Mouse (Mus musculus): ENCODE results near the gene Stk4. TPM values are rescaled to one million over a fixed set of nuclear protein-coding genes. Genes with fewer than 3 reads are reported as not detected.

Gene Stk4
- total and polyA plus RNA-seq, 3 experiments, result 51.4 to 77.5 (median 64.4) TPM

DNA sequence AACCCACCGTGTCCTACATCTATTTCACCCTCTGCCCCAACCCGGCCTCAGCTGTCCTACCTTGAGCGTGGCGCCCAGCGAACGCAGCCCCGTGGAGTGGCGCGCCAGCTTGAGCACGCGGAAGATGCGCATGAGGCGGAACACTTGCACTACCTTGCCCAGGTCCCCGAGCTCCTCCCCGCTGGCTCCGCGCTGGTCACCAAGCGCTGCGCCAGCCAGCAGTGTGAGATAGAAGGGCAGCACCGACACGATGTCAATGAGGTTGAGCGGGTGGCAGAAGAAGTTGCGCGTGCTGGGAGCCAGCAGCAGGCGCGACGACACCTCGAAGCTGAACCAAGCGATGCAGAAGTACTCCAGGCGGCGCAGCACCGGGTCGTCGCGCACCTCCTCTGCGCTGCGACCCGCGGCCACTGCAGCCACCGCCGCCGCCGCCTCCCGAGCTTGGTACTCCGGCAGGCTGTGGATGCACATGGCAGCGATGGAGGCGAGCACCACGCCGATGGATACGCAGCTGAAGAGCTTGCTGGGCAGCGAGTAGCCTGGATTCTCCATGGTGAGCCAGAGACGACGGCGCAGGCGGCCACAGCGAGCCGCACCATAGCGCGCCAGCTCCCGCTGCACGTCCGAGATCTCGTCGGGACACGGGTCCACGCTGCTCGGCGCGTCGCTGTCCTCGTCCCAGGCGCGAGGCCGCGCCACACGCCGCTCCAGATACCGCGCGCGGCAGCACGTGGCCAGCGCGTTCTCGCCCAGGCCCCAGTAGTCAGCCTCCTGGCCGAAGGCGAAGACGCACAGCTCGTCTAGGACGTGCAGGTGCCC is 97.8 kb downstream of the Stk4 start:
- dilution Hi-C loops (cut with MboI; ENCODE audit: extremely low pct_ligation_motif_present, extremely low pct_unique_long_range_greater_than_20kb, low sequenced_read_pairs) (no loop called here), in situ Hi-C loops (cut with MboI; ENCODE audit: low pct_ligation_motif_present, low pct_unique_long_range_greater_than_20kb, low sequenced_read_pairs) (no loop called here)
- no peak overlapping the region for H3K4me2 ChIP-seq (ENCODE audit: insufficient read depth, low read depth, poor library complexity, severe bottlenecking)
- no peak overlapping the region for H3K9ac ChIP-seq (ENCODE audit: insufficient read depth, low read depth)
- H3K27ac ChIP-seq (ENCODE audit: insufficient read depth, low read depth), result no peak overlapping the region
- no peaks in the 10 kb centered on the region for H3K27me3 ChIP-seq (replicated peaks)
- H3K4me3 ChIP-seq (replicated peaks in 1 of 3; ENCODE audit: low read depth in 2 of 3, low read length in 2 of 3, poor library complexity in 1 of 3), result no peak overlapping the region
- H3K36me3 ChIP-seq (replicated peaks in 1 of 2; ENCODE audit: control insufficient read depth in 1 of 2, insufficient read depth in 1 of 2, low read length in 1 of 2), result peaks cover 0 to 1% of the 10 kb centered on the region in 2 experiments
- peaks cover 0 to 5% of the 10 kb centered on the region in 2 experiments; a peak in 1 of 4 replicates for H3K4me1 ChIP-seq (ENCODE audit: control insufficient read depth in 1 of 2, insufficient read depth in 2 of 2)
- H3K9me3 ChIP-seq (replicated peaks; ENCODE audit: low read length), result peaks cover 10% of the 10 kb centered on the region
- TF ChIP-seq E2F4 (IDR thresholded peaks at IDR 0.05; ENCODE audit: insufficient replicate concordance, low read depth, low read length), result no peak
- no peak for TF ChIP-seq ZC3H11A (IDR thresholded peaks at IDR 0.05; ENCODE audit: low read depth, low read length)
- TF ChIP-seq TBP (conservative IDR thresholded peaks at IDR 0.05; ENCODE audit: low read depth, low read length), result no peak
- TF ChIP-seq ZMIZ1 (IDR thresholded peaks at IDR 0.05; ENCODE audit: low read depth, low read length), result no peak
- no peak for TF ChIP-seq ZKSCAN1 (IDR thresholded peaks at IDR 0.05; ENCODE audit: borderline replicate concordance, low read depth, low read length)
- DNase-seq (ENCODE audit: extremely low read depth), result no peak
- H3K79me2 ChIP-seq (replicated peaks; ENCODE audit: control insufficient read depth, extremely low read depth, insufficient read depth, poor library complexity, severe bottlenecking), result no peaks in the 10 kb centered on the region

- Histone ChIP-seq H3K4me3 (replicated peaks in 1 of 3; ENCODE audit: low read depth in 2 of 3, low read length in 2 of 3, poor library complexity in 1 of 3) (no peak overlapping the region), H3K4me1 (ENCODE audit: control insufficient read depth in 1 of 2, insufficient read depth in 2 of 2) (peaks cover 0 to 5% of the 10 kb centered on the region in 2 experiments; a peak in 1 of 4 replicates), H3K27me3 (replicated peaks) (no peaks in the 10 kb centered on the region), H3K36me3 (replicated peaks in 1 of 2; ENCODE audit: control insufficient read depth in 1 of 2, insufficient read depth in 1 of 2, low read length in 1 of 2) (peaks cover 0 to 1% of the 10 kb centered on the region in 2 experiments), H3K9me3 (replicated peaks; ENCODE audit: low read length) (peaks cover 10% of the 10 kb centered on the region), H3K79me2 (replicated peaks; ENCODE audit: control insufficient read depth, extremely low read depth, insufficient read depth, poor library complexity, severe bottlenecking) (no peaks in the 10 kb centered on the region), H3K4me2 (ENCODE audit: insufficient read depth, low read depth, poor library complexity, severe bottlenecking) (no peak overlapping the region), H3K9ac (ENCODE audit: insufficient read depth, low read depth) (no peak overlapping the region), H3K27ac (ENCODE audit: insufficient read depth, low read depth) (no peak overlapping the region)
- no peak for TF ChIP-seq CHD1 (IDR thresholded peaks at IDR 0.05; ENCODE audit: low read depth, low read length)
- no peak for TF ChIP-seq TCF12 (IDR thresholded peaks at IDR 0.05; ENCODE audit: low read depth, low read length)
- no peak for TF ChIP-seq POLR2A (IDR thresholded peaks at IDR 0.05; ENCODE audit: low read depth, low read length)
- TF ChIP-seq USF1 (IDR thresholded peaks at IDR 0.05; ENCODE audit: low read depth, low read length), result no peak
- TF ChIP-seq JUND (conservative IDR thresholded peaks at IDR 0.05; ENCODE audit: low read depth, low read length), result no peak
- TF ChIP-seq HCFC1 (IDR thresholded peaks at IDR 0.05; ENCODE audit: low read depth, low read length), result no peak
- TF ChIP-seq JUN (IDR thresholded peaks at IDR 0.05; ENCODE audit: insufficient read depth, low read depth, low read length), result no peak
- no peak for TF ChIP-seq CTCF (conservative IDR thresholded peaks at IDR 0.05 in 1 of 2, IDR thresholded peaks at IDR 0.05 in 1 of 2; ENCODE audit: low read depth in 2 of 2, low read length in 2 of 2)
- no peak for TF ChIP-seq TBP (conservative IDR thresholded peaks at IDR 0.05; ENCODE audit: low read depth, low read length)
- dilution Hi-C loops (cut with MboI; ENCODE audit: extremely low pct_ligation_motif_present, extremely low pct_unique_long_range_greater_than_20kb, low sequenced_read_pairs) (no loop called here), in situ Hi-C loops (cut with MboI; ENCODE audit: low pct_ligation_motif_present, low pct_unique_long_range_greater_than_20kb, low sequenced_read_pairs) (no loop called here)
- DNase-seq (ENCODE audit: extremely low read depth), result no peak
Measured at GRCm38 (mm10) chr2:164168571-164168946, 98.4 kb downstream of the Stk4 start.
